Mouse (Mus musculus) CH12.LX (cell line): ENCODE results near the gene Scml4. TPM values are rescaled to one million over a fixed set of nuclear protein-coding genes. Genes with fewer than 3 reads are reported as not detected.

Experiments used
- DNase-seq: peaks from one replicate; pipeline ENCODE4 v3.0.0-alpha.2; 2013; ENCODE audit errors: extremely low read depth
- H3K27ac ChIP-seq: 2 replicates; pipeline ENCODE4 v1.5.1; 2012; ENCODE audit warnings: low read depth, mild to moderate bottlenecking, control low read depth, moderate library complexity; ENCODE audit not compliant: insufficient read depth
- H3K27me3 ChIP-seq: replicated peaks from 2 replicates; pipeline ENCODE3; 2012; ENCODE audit warnings: inconsistent platforms
- H3K36me3 ChIP-seq, 2 experiments: replicated peaks in 1 of 2; 2 replicates each; pipeline versions ENCODE3 to v1.6.1; 2012; ENCODE audit warnings: inconsistent platforms in 1 of 2, low read length in 1 of 2, mild to moderate bottlenecking in 1 of 2, mixed read lengths in 1 of 2, moderate library complexity in 1 of 2; ENCODE audit not compliant: control insufficient read depth in 1 of 2, insufficient read depth in 1 of 2
- H3K4me1 ChIP-seq, 2 experiments: 2 replicates each; pipeline ENCODE4 v1.6.1; 2012; ENCODE audit warnings: inconsistent platforms in 1 of 2, moderate library complexity in 1 of 2; ENCODE audit not compliant: insufficient read depth in 2 of 2, control insufficient read depth in 1 of 2
- H3K4me2 ChIP-seq: 2 replicates; pipeline ENCODE4 v1.6.1; 2012; ENCODE audit warnings: low read depth, mild to moderate bottlenecking, control low read depth; ENCODE audit not compliant: poor library complexity, insufficient read depth, severe bottlenecking
- H3K4me3 ChIP-seq, 3 experiments: fragments of 150-350 bp in 1 of 3; sonication (generic) in 1 of 3; replicated peaks in 1 of 3; 2 replicates each; pipeline versions ENCODE3 to v1.5.1; 2011 to 2012; ENCODE audit warnings: low read depth in 2 of 3, low read length in 2 of 3, mild to moderate bottlenecking in 2 of 3, moderate library complexity in 2 of 3, control low read depth in 1 of 3, improper control_type of control experiment in 1 of 3, inconsistent platforms in 1 of 3, mixed read lengths in 1 of 3; ENCODE audit not compliant: poor library complexity in 1 of 3
- H3K79me2 ChIP-seq: replicated peaks from 2 replicates; pipeline ENCODE4 v1.6.1; 2012; ENCODE audit warnings: mild to moderate bottlenecking, moderate library complexity; ENCODE audit not compliant: control insufficient read depth, poor library complexity, insufficient read depth, severe bottlenecking; ENCODE audit errors: extremely low read depth
- H3K9ac ChIP-seq: 2 replicates; pipeline ENCODE4 v1.6.1; 2012; ENCODE audit warnings: low read depth, mild to moderate bottlenecking, control low read depth, moderate library complexity; ENCODE audit not compliant: insufficient read depth
- H3K9me3 ChIP-seq: replicated peaks from 2 replicates; pipeline ENCODE3; 2012; ENCODE audit warnings: low read length, inconsistent platforms, mixed read lengths
- CTCF ChIP-seq, 2 experiments: IDR thresholded peaks in 1 of 2; conservative IDR thresholded peaks in 1 of 2; 2 replicates each; pipeline ENCODE4 v1.5.1; 2011 to 2012; ENCODE audit warnings: low read depth in 2 of 2, low read length in 2 of 2, improper control_type of control experiment in 1 of 2, inconsistent platforms in 1 of 2, mild to moderate bottlenecking in 1 of 2, moderate library complexity in 1 of 2
- ELF1 ChIP-seq: IDR thresholded peaks from 2 replicates; pipeline ENCODE4 v1.6.1; 2014; ENCODE audit warnings: low read depth, mild to moderate bottlenecking, inconsistent platforms, low read length, improper control_type of control experiment
- EP300 ChIP-seq: IDR thresholded peaks from 2 replicates; pipeline ENCODE4 v1.6.1; 2011; ENCODE audit warnings: low read length, improper control_type of control experiment
- HCFC1 ChIP-seq: IDR thresholded peaks from 2 replicates; pipeline ENCODE4 v1.6.1; 2012; ENCODE audit warnings: low read depth, mild to moderate bottlenecking, inconsistent platforms, low read length, improper control_type of control experiment
- IRF4 ChIP-seq: IDR thresholded peaks from 2 replicates; pipeline ENCODE4 v1.6.1; 2014; ENCODE audit warnings: low read depth, mild to moderate bottlenecking, inconsistent platforms, low read length, improper control_type of control experiment
- JUN ChIP-seq: IDR thresholded peaks from 2 replicates; pipeline ENCODE4 v1.6.1; 2011; ENCODE audit warnings: low read depth, mild to moderate bottlenecking, low read length, improper control_type of control experiment, moderate library complexity; ENCODE audit not compliant: insufficient read depth
- JUND ChIP-seq: conservative IDR thresholded peaks from 2 replicates; pipeline ENCODE4 v1.6.1; 2011; ENCODE audit warnings: low read depth, low read length, improper control_type of control experiment
- KAT2A ChIP-seq: IDR thresholded peaks from 2 replicates; pipeline ENCODE4 v1.6.1; 2012; ENCODE audit warnings: low read length, improper control_type of control experiment, inconsistent platforms; ENCODE audit not compliant: insufficient replicate concordance
- MAFK ChIP-seq: IDR thresholded peaks from 2 replicates; pipeline ENCODE4 v1.6.1; 2011; ENCODE audit warnings: low read length, improper control_type of control experiment; ENCODE audit not compliant: insufficient replicate concordance
- MEF2A ChIP-seq: IDR thresholded peaks from 2 replicates; pipeline ENCODE4 v1.6.1; 2014; ENCODE audit warnings: low read depth, mild to moderate bottlenecking, inconsistent platforms, low read length, improper control_type of control experiment, borderline replicate concordance
- NRF1 ChIP-seq: IDR thresholded peaks from 2 replicates; pipeline ENCODE4 v1.6.1; 2014; ENCODE audit warnings: low read depth, mild to moderate bottlenecking, inconsistent platforms, low read length, improper control_type of control experiment, moderate library complexity
- RAD21 ChIP-seq: IDR thresholded peaks from 2 replicates; pipeline ENCODE4 v1.6.1; 2011; ENCODE audit warnings: low read depth, mild to moderate bottlenecking, low read length, improper control_type of control experiment, moderate library complexity
- RCOR1 ChIP-seq: conservative IDR thresholded peaks from 2 replicates; pipeline ENCODE4 v1.6.1; 2012; ENCODE audit warnings: low read depth, mild to moderate bottlenecking, inconsistent platforms, low read length, improper control_type of control experiment
- SIN3A ChIP-seq: IDR thresholded peaks from 2 replicates; pipeline ENCODE4 v1.6.1; 2012; ENCODE audit warnings: low read length, improper control_type of control experiment, inconsistent platforms
- SMC3 ChIP-seq: IDR thresholded peaks from 2 replicates; pipeline ENCODE4 v1.6.1; 2011; ENCODE audit warnings: low read depth, low read length, improper control_type of control experiment
- TCF12 ChIP-seq: IDR thresholded peaks from 2 replicates; pipeline ENCODE4 v1.6.1; 2014; ENCODE audit warnings: low read depth, mild to moderate bottlenecking, inconsistent platforms, low read length, improper control_type of control experiment
- UBTF ChIP-seq: IDR thresholded peaks from 2 replicates; pipeline ENCODE4 v1.6.1; 2012; ENCODE audit warnings: low read depth, mild to moderate bottlenecking, inconsistent platforms, low read length, improper control_type of control experiment, moderate library complexity
- USF1 ChIP-seq: IDR thresholded peaks from 2 replicates; pipeline ENCODE4 v1.6.1; 2014; ENCODE audit warnings: low read depth, mild to moderate bottlenecking, inconsistent platforms, low read length, improper control_type of control experiment
- ZMIZ1 ChIP-seq: IDR thresholded peaks from 2 replicates; pipeline ENCODE4 v1.6.1; 2012; ENCODE audit warnings: low read depth, mild to moderate bottlenecking, inconsistent platforms, low read length, improper control_type of control experiment
- ZNF384 ChIP-seq: IDR thresholded peaks from 2 replicates; pipeline ENCODE4 v1.6.1; 2012; ENCODE audit warnings: low read depth, low read length, improper control_type of control experiment, inconsistent platforms
- dilution Hi-C: fragments of 300-500 bp; cut with MboI; formaldehyde crosslinking; loops from 2 replicates; pipeline ENCODE4 v1.14.3; 2020; ENCODE audit warnings: low sequenced_read_pairs; ENCODE audit not compliant: extremely low pct_unique_long_range_greater_than_20kb, extremely low pct_ligation_motif_present
- in situ Hi-C: fragments of 300-500 bp; cut with MboI; formaldehyde crosslinking; loops from 3 replicates; pipeline ENCODE4 v1.14.3; 2019; ENCODE audit warnings: low sequenced_read_pairs, low pct_ligation_motif_present, low pct_unique_long_range_greater_than_20kb, mixed read lengths
- polyA plus RNA-seq: library from polyadenylated mRNA; unstranded; fragments of >175 nt; gene quantifications from 2 replicates; pipeline ENCODE4 v1.2.1, GENCODE M21; 2012; ENCODE audit warnings: low read depth; ENCODE audit not compliant: insufficient read length
- total RNA-seq, 2 experiments: library from RNA; depleted of rRNA; stranded (reverse); fragments of 300-350 nt in 1 of 2; fragments of >200 nt in 1 of 2; gene quantifications; 2 replicates each; pipeline ENCODE4 v1.2.3; 2012 to 2014

Scml4 gene
- total and polyA plus RNA-seq, 3 experiments, result 2.7 to 3.3 (median 3.0) TPM

GRCm38 (mm10) chr10:42972504-42973172 is 112.5 kb downstream of the Scml4 start:
- no peak overlapping the region for H3K4me3 ChIP-seq
- no peak overlapping the region for H3K9ac ChIP-seq
- TF ChIP-seq CTCF (conservative IDR thresholded peaks at IDR 0.05 in 1 of 2, IDR thresholded peaks at IDR 0.05 in 1 of 2; ENCODE audit: low read depth in 2 of 2, low read length in 2 of 2) (peak in 1 of 2 experiments; percentile 84; a peak in 2 of 4 replicates), ELF1 (0 out of 2 replicates have a peak, but pooled peaks have one; percentile 17), RAD21 (peak; percentile 46), SMC3 (peak; percentile 17; the same call in 1 of the 2 replicates), RCOR1 (no peak), JUND (no peak)
- H3K27ac ChIP-seq, result no peak overlapping the region
- in situ Hi-C loops (no loop called here), dilution Hi-C loops (no loop called here)
- H3K27me3 ChIP-seq, result no peaks in the 10 kb centered on the region
- no peaks in the 10 kb centered on the region for H3K9me3 ChIP-seq
- DNase-seq, result peak; percentile 31
- no peaks in the 10 kb centered on the region for H3K36me3 ChIP-seq
- no peaks in the 10 kb centered on the region for H3K79me2 ChIP-seq
- no peaks in the 10 kb centered on the region for H3K4me1 ChIP-seq
- H3K4me2 ChIP-seq, result no peak overlapping the region

- no peaks in the 10 kb centered on the region for H3K36me3 ChIP-seq
- H3K4me2 ChIP-seq, result no peak overlapping the region
- dilution Hi-C loops, result no loop called here
- no peak overlapping the region for H3K27ac ChIP-seq
- H3K9ac ChIP-seq, result no peak overlapping the region
- H3K9me3 ChIP-seq, result no peaks in the 10 kb centered on the region
- no peaks in the 10 kb centered on the region for H3K27me3 ChIP-seq
- DNase-seq, result no peak
- in situ Hi-C loops, result no loop called here
- H3K79me2 ChIP-seq, result no peaks in the 10 kb centered on the region
- no peak overlapping the region for H3K4me3 ChIP-seq
- TF ChIP-seq ELF1 (no peak), RCOR1 (no peak), SMC3 (no peak), USF1 (no peak), MAFK (no peak), UBTF (no peak), NRF1 (no peak), JUN (no peak), ZMIZ1 (no peak), MEF2A (no peak), EP300 (no peak), IRF4 (no peak), KAT2A (no peak), CTCF (conservative IDR thresholded peaks at IDR 0.05 in 1 of 2, IDR thresholded peaks at IDR 0.05 in 1 of 2; ENCODE audit: low read depth in 2 of 2, low read length in 2 of 2) (no peak), SIN3A (no peak), HCFC1 (no peak), TCF12 (no peak), ZNF384 (no peak)
- no peaks in the 10 kb centered on the region for H3K4me1 ChIP-seq
Measured at GRCm38 (mm10) chr10:42973537-42973936, 113.4 kb downstream of the Scml4 start.
